Mouse (Mus musculus): ENCODE measurements at regions not wholly inside any gene's neighbourhood (a gene's known extent, or its start where the extent isn't known, plus 50 kb on each side); places are given as distances from the start of the nearest gene placed in this dataset.

DNA sequence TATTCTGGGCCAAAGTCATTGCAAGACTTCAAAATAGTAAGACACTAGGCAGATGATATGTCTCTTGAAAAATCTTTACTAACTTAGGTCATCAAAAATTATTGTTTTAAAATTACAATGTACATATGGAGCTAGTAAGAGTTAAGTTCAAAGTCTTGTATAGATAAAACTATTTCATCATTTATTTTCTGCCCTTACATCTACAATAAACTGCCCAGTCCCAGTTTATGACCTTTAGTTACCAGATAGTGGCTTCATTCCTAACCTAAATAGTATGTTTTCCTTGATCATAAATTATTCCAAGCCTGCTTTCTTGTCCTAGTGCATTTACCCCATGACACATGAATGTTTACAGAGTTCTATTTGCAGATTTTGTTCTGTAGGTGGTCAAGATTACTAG is 72.9 kb downstream of the Manea start:
- DNase-seq, result no peak

DNA sequence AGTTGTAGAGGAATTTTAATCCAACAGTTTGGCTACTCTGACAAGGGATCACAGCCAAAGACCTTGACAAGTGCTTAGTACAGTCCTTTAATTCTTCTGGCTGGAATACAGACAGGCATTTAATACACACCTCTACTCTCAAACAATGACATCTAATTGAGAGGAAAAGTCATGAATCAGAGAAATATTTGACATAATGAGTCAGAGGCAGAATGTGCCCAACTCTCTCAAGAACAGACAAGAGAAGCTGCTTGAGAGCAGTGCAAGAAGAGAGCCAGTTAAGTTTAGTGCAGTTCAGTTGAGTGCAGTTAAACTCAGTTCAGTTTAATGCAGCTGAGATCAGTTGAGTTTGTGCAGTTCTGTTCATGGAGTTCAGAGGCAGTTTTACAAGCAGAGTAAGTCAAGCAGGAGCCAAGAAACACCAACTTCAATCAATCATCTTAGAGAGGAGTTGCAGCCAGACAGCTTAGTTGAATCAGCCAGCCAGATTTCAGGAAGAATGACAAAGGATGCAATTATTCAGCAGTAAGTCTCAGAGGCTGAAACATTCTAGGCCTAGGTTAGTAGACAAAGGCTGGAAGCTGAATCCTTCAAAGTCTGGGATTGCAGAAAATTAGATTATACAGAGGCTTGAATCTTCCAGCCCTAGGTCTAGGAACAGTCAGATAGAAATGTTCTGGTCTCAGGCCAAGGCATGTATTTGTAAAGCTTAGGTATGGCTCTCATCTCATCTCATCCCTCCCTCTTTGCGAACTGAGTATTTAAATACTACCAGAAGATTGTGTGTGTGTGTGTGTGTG is 87.3 kb downstream of the Manea start:
- DNase-seq, result no peak

DNA sequence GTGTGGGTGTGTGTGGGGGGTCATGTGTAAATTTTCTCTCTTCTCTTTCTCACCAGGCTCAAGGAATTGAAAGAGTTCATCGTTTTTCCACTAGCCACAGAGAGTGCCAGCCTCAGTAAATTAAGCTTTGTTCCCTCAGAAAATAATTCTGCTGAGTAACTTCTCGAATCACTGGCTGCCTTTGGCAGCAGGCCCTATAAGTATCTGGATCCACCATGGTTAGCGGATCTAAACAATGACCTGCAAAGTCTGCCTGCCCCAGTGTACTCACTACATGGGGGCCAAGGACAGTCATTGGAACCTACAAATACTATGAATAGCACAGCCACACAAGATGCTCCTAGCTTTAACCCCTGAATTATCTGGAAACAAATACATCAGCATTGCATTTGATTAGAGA is 90.8 kb downstream of the Manea start:
- no peak for DNase-seq

DNA sequence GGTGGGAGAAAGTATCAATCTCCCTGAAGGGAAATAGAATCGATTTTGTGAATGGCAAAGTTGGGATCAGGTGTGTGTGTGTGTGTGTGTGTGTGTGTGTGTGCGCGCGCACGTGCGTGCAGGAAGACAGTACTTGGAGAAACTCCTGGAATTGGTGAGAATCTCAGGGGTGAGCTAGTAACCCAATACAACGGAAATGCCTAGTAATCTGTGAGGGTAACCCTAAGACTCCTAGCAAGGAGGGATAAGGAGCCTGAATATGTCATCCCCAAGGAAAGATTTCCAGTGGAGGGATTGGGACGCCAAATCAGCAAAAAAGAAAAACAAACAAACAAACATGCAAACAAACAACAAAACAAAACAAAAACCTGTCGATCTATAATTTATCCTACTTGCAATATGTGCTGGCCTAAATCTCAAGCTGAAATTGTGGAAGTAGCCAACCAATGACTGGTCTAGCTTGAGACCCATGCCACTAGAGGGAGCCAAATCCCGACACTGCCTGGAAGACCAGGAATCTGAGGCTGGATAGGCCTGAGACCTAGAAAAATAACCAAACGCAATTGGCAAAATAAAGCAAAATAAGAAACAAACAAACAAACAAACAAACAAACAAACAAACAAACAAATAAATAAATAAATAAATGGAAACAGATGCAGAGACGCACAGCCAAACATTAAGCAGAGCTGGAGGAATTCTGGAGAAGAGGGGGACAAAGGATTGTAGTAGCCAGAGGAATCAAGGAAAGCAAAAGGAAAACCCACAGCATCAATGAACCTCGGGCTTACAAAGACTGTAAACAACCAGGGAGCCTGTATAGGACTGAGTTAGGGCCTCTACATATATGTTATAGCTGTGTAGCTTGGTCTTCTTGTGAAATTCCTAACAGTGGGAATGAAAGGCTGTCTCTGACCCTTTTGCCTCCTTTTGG is 98.5 kb downstream of the Manea start:
- DNase-seq, result peak; percentile 81

DNA sequence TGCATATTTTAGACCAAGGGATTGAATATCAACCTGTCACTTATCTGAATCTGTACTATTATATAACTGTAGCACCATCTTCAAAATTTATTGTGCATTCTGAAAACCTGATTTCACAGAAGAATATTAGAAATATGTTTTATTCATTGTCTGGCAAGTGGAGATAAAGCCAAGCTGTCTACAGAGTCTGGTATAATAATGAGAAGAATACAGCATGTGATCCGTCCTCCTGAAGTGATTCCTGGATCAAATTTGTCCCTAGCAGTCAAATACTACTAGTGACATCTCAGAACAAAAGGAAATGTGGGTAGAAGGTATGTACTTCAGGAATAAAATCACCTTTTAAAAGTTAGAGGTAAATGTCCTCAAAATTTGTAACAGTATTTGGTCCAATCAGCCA is 123.4 kb downstream of the Manea start:
- no peak for DNase-seq
